Mouse (Mus musculus) left cerebral cortex, adult 9 months (tissue): ENCODE data around the gene Ifi35.
"Not testable (repeated sequence)": the region's sequence is repeated elsewhere in the genome, so short reads cannot be mapped to it uniquely, and the experiment has no call there.

Experiments
- DNase-seq, 2 experiments: peaks; one replicate each; pipeline ENCODE4 v3.0.0; 2022; ENCODE audit warnings: low spot score in 2 of 2

The Ifi35 gene

GRCm38 (mm10) chr11:101447786-101448185, 421 bp upstream of the Ifi35 start:
- DNase-seq: no peak

- no peak for DNase-seq
These were observed 692 bp downstream of the Ifi35 start for GRCm38 (mm10) chr11:101448899-101449298.

- DNase-seq: not testable (repeated sequence)
These were observed 1.4 kb downstream of the Ifi35 start for GRCm38 (mm10) chr11:101449596-101449995.

GRCm38 (mm10) chr11:101450394-101450793, 2.2 kb downstream of the Ifi35 start:
- DNase-seq: no peak

- DNase-seq: no peak
These were observed 3.3 kb downstream of the Ifi35 start for GRCm38 (mm10) chr11:101451536-101451935.

GRCm38 (mm10) chr11:101452093-101452774, 4.0 kb downstream of the Ifi35 start:
- DNase-seq: no peak

- no peak for DNase-seq
These were observed 6.5 kb downstream of the Ifi35 start for GRCm38 (mm10) chr11:101454702-101455101.

GRCm38 (mm10) chr11:101455627-101456026, 7.4 kb downstream of the Ifi35 start:
- no peak for DNase-seq

GRCm38 (mm10) chr11:101457631-101458030, 9.4 kb downstream of the Ifi35 start:
- DNase-seq: no peak

- no peak for DNase-seq
These were observed 10.0 kb downstream of the Ifi35 start for GRCm38 (mm10) chr11:101458217-101458616.

- DNase-seq: no peak
These were observed 11.5 kb downstream of the Ifi35 start for GRCm38 (mm10) chr11:101459716-101460115.

GRCm38 (mm10) chr11:101460321-101460720, 12.1 kb downstream of the Ifi35 start:
- DNase-seq: no peak

- no peak for DNase-seq
These were observed 13.9 kb downstream of the Ifi35 start for GRCm38 (mm10) chr11:101462141-101462540.

GRCm38 (mm10) chr11:101462583-101463440, 14.6 kb downstream of the Ifi35 start:
- no peak for DNase-seq

GRCm38 (mm10) chr11:101464211-101465100, 16.2 kb downstream of the Ifi35 start, which contains the start of gene Rnd2:
Rnd2 (plus strand) TSS chr11:101464999.
- DNase-seq: no peak

- peak in 1 of 2 experiments; percentile 42 for DNase-seq
These were observed 17.1 kb downstream of the Ifi35 start for GRCm38 (mm10) chr11:101465101-101465868.

- peak in 1 of 2 experiments; percentile 46 for DNase-seq
These were observed 17.8 kb downstream of the Ifi35 start, which contains the start of gene Vat1 for GRCm38 (mm10) chr11:101465869-101466551. Vat1 (minus strand) TSS chr11:101466230.

GRCm38 (mm10) chr11:101466552-101466950, 18.3 kb downstream of the Ifi35 start:
- not testable (repeated sequence) for DNase-seq

GRCm38 (mm10) chr11:101467477-101468262, 19.5 kb downstream of the Ifi35 start:
- peak; percentile 59 to 81 for DNase-seq
